In genomic region chr13:38079366-38079765, GRCm38 (mm10) we compare ENCODE assay signal across 17 mouse cellular contexts.
"Had no signal": no experiment of that assay in that cellular context is flagged by ENCODE, and none has a peak within 500 bp of the region (broad histone marks: within the 10 kb centered on the region; RNA-seq: fewer than 3 reads in every experiment).

No protein-coding gene starts in this region.

- H3K27ac ChIP-seq: lung, embryonic 15.5 days; macrophage; midbrain, embryonic 13.5 days; midbrain, embryonic 15.5 days; neural tube, embryonic 12.5 days; stomach, postnatal 0 days had no signal

- H3K9me3 ChIP-seq: lung, embryonic 15.5 days; megakaryocyte, embryonic 14.5 days; midbrain, embryonic 13.5 days; midbrain, embryonic 15.5 days; neural tube, embryonic 12.5 days; stomach, embryonic 15.5 days had no signal

- H3K9ac ChIP-seq: lung, embryonic 15.5 days; midbrain, embryonic 13.5 days; midbrain, embryonic 15.5 days; neural tube, embryonic 12.5 days; stomach, embryonic 15.5 days had no signal

- DNase-seq: lung, adult 2 months; lung, postnatal 14 days; lung, postnatal 36 days; right cerebral cortex, postnatal 14 days; thymus, adult 2 months; thymus, postnatal 25 days; thymus, postnatal 4 days had no signal

- H3K4me2 ChIP-seq: lung, embryonic 15.5 days; midbrain, embryonic 11.5 days; midbrain, embryonic 13.5 days; midbrain, embryonic 15.5 days; neural tube, embryonic 12.5 days; stomach, embryonic 15.5 days had no signal

- ATAC-seq: lung, postnatal 0 days; midbrain, embryonic 13.5 days; midbrain, embryonic 15.5 days had no signal

- H3K4me1 ChIP-seq: midbrain, embryonic 13.5 days; midbrain, embryonic 15.5 days; neural tube, embryonic 12.5 days had no signal

- H3K36me3 ChIP-seq: lung, embryonic 15.5 days; midbrain, embryonic 13.5 days; midbrain, embryonic 15.5 days; neural tube, embryonic 12.5 days; stomach, embryonic 15.5 days had no signal

- H3K4me3 ChIP-seq: lung, embryonic 15.5 days; megakaryocyte, embryonic 14.5 days; midbrain, embryonic 13.5 days; midbrain, embryonic 15.5 days; neural tube, embryonic 12.5 days; stomach, embryonic 15.5 days had no signal

- H3K27me3 ChIP-seq: lung, embryonic 15.5 days; midbrain, embryonic 13.5 days; midbrain, embryonic 15.5 days; neural tube, embryonic 12.5 days; stomach, embryonic 15.5 days had no signal
